ENCODE assay signal across 8 mouse cellular contexts in the genomic region with DNA sequence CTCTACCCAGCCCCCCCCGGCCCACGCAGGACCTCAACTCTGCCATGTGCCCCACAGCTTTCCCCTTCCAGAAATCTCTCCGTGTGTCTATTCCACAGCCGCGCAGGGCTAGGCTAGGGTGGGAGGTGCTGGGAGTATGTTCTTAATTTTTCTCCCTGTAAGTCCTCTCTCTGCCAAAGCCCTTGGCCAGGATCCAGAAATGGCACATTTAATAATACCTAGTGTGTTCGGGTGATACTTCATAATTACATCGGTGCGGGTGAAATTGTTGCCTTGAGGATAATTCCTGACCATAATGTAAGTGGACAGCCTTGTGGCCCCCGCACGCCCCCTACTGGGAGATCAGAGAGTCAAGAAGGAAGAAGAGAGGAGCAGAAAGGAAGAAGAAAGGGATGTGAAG.
DNase-seq lines count a peak whose midpoint lies in the region; ATAC-seq and TF ChIP-seq lines count a peak whose summit lies in the region.

No protein-coding gene starts in this region.

- no peaks in the 10 kb centered on the region for H3K36me3 ChIP-seq in E14TG2a.4 (ENCODE audit: insufficient read depth, low read length)
- H3K36me3 ChIP-seq in forebrain, embryonic 12.5 days (replicated peaks): no peaks in the 10 kb centered on the region
- H3K36me3 ChIP-seq in heart, embryonic 16.5 days (ENCODE audit: control insufficient read depth, insufficient read depth): no peaks in the 10 kb centered on the region

- no peak for TF ChIP-seq POLR2A in lung, adult 2 months (IDR thresholded peaks at IDR 0.05; ENCODE audit: borderline replicate concordance, extremely low read depth, low read depth, low read length)

- peak; percentile 62 for DNase-seq in brain, adult 2 months (ENCODE audit: low read depth, low spot score)
- DNase-seq in layer of hippocampus, adult 11-12 months (ENCODE audit: low spot score): peak; percentile 66
- no peak for DNase-seq in lung, adult 2 months
- DNase-seq in right cerebral cortex, postnatal 4 days: peak; percentile 58
- no peak for DNase-seq in thymus, postnatal 25 days

- no peak overlapping the region for H3K9ac ChIP-seq in forebrain, embryonic 12.5 days
- H3K9ac ChIP-seq in heart, embryonic 16.5 days (ENCODE audit: low read length): no peak overlapping the region

- H3K4me1 ChIP-seq in E14TG2a.4 (replicated peaks; ENCODE audit: low read depth, low read length): no peaks in the 10 kb centered on the region
- H3K4me1 ChIP-seq in forebrain, embryonic 12.5 days: peaks cover 4% of the 10 kb centered on the region
- peaks cover 17% of the 10 kb centered on the region for H3K4me1 ChIP-seq in heart, embryonic 16.5 days (ENCODE audit: control insufficient read depth, insufficient read depth, low read length)
- no peaks in the 10 kb centered on the region for H3K4me1 ChIP-seq in lung, adult 2 months (ENCODE audit: control insufficient read depth, insufficient read depth, low read length)

- H3K9me3 ChIP-seq in E14TG2a.4 (ENCODE audit: low read length): 0 out of 2 replicates have a peak, but pooled peaks cover 5% of the 10 kb centered on the region
- no peaks in the 10 kb centered on the region for H3K9me3 ChIP-seq in forebrain, embryonic 12.5 days
- no peaks in the 10 kb centered on the region; the same call in 1 of the 2 replicates for H3K9me3 ChIP-seq in heart, embryonic 16.5 days (replicated peaks; ENCODE audit: control insufficient read depth, low read length)

- ATAC-seq in forebrain, embryonic 12.5 days (ENCODE audit: low FRiP score): peak; percentile 30; the same call in 1 of the 2 replicates
- ATAC-seq in heart, embryonic 16.5 days (replicated peaks; ENCODE audit: extremely low read depth, insufficient read depth, low FRiP score): 0 out of 2 replicates have a peak, but pooled peaks have one; percentile 28

- no peak overlapping the region for H3K4me3 ChIP-seq in E14TG2a.4 (replicated peaks; ENCODE audit: low read length)
- no peak overlapping the region for H3K4me3 ChIP-seq in forebrain, embryonic 12.5 days (replicated peaks)
- H3K4me3 ChIP-seq in heart, embryonic 16.5 days (ENCODE audit: low read length): no peak overlapping the region
- H3K4me3 ChIP-seq in lung, adult 2 months (replicated peaks; ENCODE audit: extremely low read depth, low read depth, low read length): no peak overlapping the region

- H3K27ac ChIP-seq in forebrain, embryonic 12.5 days: no peak overlapping the region
- H3K27ac ChIP-seq in heart, embryonic 16.5 days (ENCODE audit: low read length): no peak overlapping the region

- 0 out of 2 replicates have a peak, but pooled peaks have one; percentile 23 for TF ChIP-seq CTCF in E14TG2a.4 (conservative IDR thresholded peaks at IDR 0.05; ENCODE audit: low read length)
- peak; percentile 21; the same call in 1 of the 2 replicates for TF ChIP-seq CTCF in lung, adult 2 months (IDR thresholded peaks at IDR 0.05; ENCODE audit: insufficient read depth, low read length)

- no peak overlapping the region for H3K4me2 ChIP-seq in forebrain, embryonic 12.5 days
- H3K4me2 ChIP-seq in heart, embryonic 16.5 days (ENCODE audit: low read depth, low read length): peak overlapping the region; percentile 47

- 58% methylated on average over 10 of the region's 10 CpGs for WGBS in forebrain, embryonic 12.5 days
- 32% methylated on average over 10 of the region's 10 CpGs for WGBS in heart, embryonic 16.5 days
- 43% methylated on average over 10 of the region's 10 CpGs for WGBS in lung, adult 2 months

- H3K27me3 ChIP-seq in E14TG2a.4 (ENCODE audit: insufficient read depth, low read length): no peaks in the 10 kb centered on the region
- H3K27me3 ChIP-seq in forebrain, embryonic 12.5 days: no peaks in the 10 kb centered on the region
- H3K27me3 ChIP-seq in heart, embryonic 16.5 days (ENCODE audit: control insufficient read depth, insufficient read depth, low read length): no peaks in the 10 kb centered on the region

Comparison
In these comparisons a context has a peak if more than half of its experiments do, and no peak if none do; other contexts are left out.
1. DNase-seq: peak in brain, adult 2 months (single experiment), layer of hippocampus, adult 11-12 months (single experiment) and right cerebral cortex, postnatal 4 days (single experiment); none in lung, adult 2 months (single experiment) and thymus, postnatal 25 days (single experiment).